Mouse (Mus musculus) 416B (cell line): ENCODE measurements at regions not wholly inside any gene's neighbourhood (a gene's known extent, or its start where the extent isn't known, plus 50 kb on each side); places are given as distances from the start of the nearest gene placed in this dataset.

Experiments
- DNase-seq: peaks from one replicate; pipeline ENCODE4 v3.0.0; 2011; ENCODE audit warnings: low read depth

GRCm38 (mm10) chr4:94186997-94187396 lies 369.3 kb upstream of the Gm10306 start:
- DNase-seq: peak; percentile 40

GRCm38 (mm10) chr4:94188354-94188753 lies 368.0 kb upstream of the Gm10306 start:
- no peak for DNase-seq

DNA sequence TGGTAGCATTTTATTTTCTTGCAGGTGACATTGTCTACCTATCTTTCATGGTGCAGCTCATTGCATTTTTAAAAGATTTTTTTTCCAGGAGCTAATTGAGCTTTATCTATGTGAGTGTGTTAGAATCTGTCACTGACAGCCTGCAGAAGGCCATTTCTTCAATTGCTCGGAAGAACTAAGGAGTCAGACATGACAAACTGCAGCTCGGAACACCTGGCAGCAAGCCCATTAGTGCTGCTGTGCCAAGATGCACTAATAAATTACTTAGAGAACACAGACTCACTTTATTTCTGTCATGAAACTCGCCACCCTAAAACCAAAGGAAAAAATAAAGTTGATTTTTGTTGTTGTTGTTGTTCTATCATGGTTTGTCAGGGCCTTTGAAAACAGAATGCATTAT lies 367.5 kb upstream of the Gm10306 start:
- no peak for DNase-seq

DNA sequence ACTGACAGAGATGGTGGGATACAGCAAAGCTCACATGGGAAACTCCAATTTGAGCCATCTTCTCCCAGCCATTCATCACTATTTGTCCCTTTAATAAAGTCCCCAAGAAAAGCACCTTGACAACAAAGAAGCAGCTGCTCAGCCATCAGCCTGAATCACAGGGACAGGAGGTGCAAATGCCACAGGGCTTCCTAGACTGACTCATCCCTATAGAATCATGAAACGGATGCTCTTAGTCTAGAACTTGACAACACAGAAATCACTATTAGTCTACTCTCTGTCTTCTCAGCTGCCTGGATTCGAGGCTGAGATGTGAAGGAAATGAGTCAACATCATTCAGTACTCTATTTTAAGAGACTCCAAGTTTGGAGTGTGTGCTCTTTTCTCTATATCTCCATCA lies 365.4 kb upstream of the Gm10306 start:
- peak; percentile 24 for DNase-seq

DNA sequence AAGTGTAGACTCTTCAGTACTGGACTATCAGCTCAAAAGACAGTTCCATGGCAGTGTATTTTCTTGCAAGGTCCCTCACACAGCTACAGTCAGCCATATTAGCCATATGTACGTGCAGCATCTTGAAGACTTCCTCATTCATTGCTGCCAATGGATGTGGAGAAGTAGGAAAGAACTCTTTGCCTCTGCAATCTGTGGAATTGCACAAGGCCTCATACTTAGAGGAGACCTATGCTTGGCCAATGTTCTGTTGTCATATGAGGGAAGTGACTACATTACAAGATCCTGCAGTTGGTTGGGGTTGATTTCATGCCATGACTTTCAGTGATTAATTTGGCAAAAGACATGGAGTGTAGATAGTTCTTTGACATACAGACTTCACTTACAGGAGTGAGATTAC lies 340.1 kb upstream of the Gm10306 start:
- peak; percentile 64 for DNase-seq

- DNase-seq: no peak
Measured at GRCm38 (mm10) chr4:94235650-94236206, 320.6 kb upstream of the Gm10306 start.

GRCm38 (mm10) chr4:94256026-94256425 lies 300.3 kb upstream of the Gm10306 start:
- peak; percentile 23 for DNase-seq

DNA sequence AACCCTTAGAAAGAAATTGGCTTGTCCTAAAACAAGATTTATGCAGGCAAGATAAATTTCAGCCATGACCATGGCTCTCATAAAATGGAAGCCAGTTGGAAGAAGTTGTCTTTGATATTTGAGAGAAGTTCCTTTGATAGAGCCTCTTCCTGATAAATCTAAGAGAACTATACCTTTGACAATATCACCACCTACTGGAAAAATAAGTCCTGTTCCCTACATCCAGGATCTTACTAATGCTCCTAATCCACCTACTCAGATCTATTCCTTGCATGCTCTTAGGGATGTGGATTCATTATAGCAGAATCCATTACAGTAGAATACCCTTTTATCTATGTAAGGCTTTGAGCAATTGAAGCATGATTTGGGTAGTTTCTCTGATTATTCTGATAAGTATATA lies 295.2 kb upstream of the Gm10306 start:
- DNase-seq: peak; percentile 29

GRCm38 (mm10) chr4:94281732-94282131 lies 274.6 kb upstream of the Gm10306 start:
- no peak for DNase-seq

- no peak for DNase-seq
Measured at GRCm38 (mm10) chr4:94292150-94292549, 264.2 kb upstream of the Gm10306 start.

GRCm38 (mm10) chr4:94317298-94317697 lies 239.0 kb upstream of the Gm10306 start:
- DNase-seq: no peak

DNA sequence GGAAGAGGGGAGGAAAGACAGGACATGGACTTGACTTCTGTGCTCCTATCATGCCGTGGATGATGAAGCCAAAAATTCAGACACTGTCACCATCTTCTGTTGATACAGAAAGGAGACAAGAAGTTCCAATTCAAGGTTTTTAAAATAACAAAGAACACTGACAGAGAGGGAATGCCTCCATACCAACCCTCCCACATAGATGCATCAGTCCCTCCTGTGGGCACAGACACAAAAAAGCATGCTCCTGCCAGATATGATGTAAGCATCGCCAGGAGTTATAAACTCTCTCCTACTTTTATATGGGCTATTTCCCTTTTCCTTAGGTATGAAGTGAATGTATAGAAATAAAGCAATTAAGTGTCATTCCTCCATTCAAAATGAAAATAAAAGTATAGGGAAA lies 229.6 kb upstream of the Gm10306 start:
- DNase-seq: no peak

DNA sequence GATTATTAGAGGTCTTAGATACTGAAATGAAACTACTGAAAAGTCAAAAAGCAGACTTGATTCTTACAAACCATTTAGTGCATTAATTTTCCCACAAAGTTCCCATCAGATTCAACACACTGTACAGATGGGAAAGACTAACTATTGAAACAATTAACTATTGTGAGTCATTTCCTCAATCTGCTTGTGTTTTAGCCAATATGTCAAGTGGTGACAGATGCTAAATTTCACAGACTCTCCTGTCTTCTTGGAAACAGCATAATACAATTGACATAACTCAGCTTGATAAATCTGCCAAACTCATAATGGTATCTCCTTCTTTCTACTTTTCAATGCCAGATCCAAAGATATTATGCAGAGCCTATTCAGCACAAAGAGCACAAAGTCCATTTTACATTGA lies 213.0 kb upstream of the Gm10306 start:
- DNase-seq: no peak

- peak; percentile 27 for DNase-seq
Measured at GRCm38 (mm10) chr4:94349273-94349672, 207.1 kb upstream of the Gm10306 start.

DNA sequence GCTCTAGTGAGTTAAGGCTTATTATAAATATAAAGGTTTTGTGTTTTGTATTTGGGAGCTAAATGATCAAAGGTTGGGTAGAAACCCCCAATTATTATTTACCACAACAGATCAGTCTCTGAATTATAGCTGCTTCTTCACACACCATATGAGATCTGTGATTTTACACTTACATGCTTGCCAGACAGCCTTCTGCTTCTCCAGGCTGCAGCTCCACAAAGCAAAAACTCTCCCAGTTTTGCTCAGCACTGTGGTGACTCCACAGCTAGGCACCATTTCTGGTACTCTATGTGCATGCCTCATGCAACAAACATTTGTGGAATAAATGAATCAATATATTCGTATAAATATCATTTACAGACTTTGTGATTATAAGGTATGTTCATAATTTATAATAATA lies 199.4 kb upstream of the Gm10306 start:
- DNase-seq: no peak

DNA sequence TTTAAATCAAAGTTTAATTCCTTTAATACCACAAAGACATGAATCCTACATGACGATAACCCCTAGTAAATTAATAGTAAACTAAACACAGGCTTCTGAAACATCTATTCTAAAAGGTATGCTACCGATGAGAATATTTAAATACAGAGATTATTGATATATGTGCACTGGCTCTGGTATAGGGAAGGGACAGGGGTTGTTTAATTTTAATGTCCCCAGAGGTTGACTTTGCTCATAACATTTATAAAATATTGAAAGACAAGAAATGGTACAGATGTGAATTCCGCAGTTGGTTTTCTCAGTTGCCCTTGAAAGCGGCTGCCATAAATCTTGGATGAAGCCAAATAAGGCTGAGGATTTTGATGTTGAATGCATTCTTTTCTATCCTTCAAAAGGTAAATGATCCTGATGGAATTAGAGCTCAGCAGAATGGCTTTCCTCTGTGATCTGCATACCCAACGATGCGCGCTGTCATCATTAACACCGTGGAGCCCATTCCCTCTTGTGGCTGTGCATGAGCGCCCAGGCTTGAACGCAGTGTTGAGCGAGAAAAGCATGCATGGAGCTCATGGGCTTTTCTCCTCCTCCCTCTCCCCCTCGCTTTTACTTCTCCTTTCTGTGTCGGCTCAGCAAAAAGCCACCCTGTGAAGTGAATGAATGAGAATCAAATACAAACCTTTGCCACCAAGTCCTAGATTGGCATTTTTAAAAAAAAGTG lies 195.4 kb upstream of the Gm10306 start:
- DNase-seq: no peak

GRCm38 (mm10) chr4:94361528-94362217 lies 194.7 kb upstream of the Gm10306 start:
- DNase-seq: no peak

DNA sequence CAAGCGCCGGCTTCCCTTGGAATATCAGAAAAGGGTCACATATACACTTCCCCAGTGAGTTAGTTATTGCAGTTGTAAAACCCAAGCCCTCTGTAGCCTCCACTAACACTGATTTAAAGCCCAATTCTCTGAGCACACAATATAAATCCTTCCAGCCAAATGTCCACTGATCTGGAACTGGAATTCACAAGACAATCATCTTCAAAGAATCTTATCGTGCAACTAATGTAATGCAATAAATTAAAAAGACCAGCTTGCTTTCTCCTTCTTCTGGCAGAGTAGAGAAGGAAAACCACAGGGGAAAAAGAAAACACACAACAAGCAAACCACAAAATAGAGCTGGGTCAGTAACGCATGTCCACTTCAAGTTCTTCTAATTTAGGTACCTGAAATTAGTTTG lies 191.0 kb upstream of the Gm10306 start:
- no peak for DNase-seq

DNA sequence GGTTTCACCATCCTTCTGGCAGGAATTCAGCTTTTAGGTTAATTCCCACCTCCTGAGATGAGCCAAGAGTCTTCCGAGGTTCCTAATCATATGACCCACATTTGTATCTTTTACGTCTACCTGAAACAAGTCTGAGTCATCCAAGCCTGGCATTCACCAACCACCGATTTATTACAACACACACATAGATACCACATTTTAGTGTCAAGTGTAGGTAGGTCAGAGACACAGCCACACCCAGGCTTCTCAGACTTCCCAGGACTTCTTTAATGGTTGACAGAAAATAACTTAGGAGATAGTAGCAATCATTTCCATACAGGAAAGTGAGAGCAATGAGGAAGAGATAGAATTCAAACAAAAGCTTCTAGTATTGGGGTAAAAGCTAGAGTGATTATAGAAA lies 189.2 kb upstream of the Gm10306 start:
- DNase-seq: no peak

GRCm38 (mm10) chr4:94370981-94371380 lies 185.4 kb upstream of the Gm10306 start:
- DNase-seq: no peak

DNA sequence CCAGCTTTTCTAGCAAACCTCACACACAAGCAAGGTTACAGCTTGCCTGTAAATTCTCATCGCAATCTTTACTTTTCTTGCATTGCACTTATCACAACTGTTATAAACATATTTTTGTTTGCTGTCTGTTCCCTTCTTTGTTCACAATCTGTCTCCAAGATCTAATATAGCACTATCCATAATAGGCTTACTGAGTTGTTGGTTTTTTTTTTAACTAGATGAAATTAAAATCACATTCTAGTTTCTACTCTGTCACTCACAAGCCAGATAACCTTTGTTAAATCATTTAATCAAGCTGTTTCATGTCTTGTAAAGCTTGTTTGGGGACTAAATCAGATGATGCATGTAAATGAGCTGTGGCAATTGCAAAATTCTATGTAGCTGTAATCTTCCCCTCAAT lies 180.1 kb upstream of the Gm10306 start:
- DNase-seq: no peak

DNA sequence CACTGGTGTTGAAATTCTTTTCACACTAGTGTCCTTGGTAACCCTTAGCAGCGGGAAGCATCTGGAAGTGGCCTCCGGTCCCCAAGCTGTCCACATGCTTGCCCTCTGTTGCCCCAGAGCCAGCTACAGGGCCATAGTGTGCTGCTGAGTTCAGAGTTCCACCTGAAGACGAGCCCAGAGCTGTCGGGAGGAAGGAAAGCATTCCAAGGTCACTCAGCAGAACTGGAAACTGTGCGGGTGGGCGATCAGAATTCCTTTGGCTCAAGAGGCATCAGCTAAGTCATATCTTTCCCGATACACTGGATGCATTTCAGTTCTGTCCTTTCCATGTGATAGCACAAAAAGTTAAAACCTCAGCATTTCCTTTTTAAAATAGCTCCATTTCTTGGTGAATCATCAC lies 170.6 kb upstream of the Gm10306 start:
- DNase-seq: no peak

GRCm38 (mm10) chr4:94388317-94388716 lies 168.0 kb upstream of the Gm10306 start:
- DNase-seq: peak; percentile 26

DNA sequence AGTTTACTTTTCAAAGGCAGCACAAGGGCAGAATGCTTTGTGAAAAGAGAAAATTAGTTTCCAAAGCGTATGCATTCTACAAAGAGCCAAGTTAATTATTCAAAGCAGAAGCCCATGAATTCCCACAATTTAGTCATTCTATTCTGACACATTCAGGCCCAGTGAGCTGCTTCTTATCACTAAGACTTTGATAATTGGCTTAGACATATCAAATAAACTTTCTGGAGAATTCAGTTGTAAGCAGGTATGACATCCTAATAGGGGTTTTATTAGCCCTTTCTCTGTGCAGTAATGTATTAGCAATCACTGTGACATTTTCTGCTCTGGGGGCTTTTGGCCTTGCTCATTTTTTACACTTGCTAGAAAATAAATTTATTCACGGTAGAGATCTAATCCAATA lies 161.9 kb upstream of the Gm10306 start:
- no peak for DNase-seq
